Mouse (Mus musculus) macrophage (primary cell): ENCODE measurements around the gene Npcd. TPM values are rescaled to one million over a fixed set of nuclear protein-coding genes. Genes with fewer than 3 reads are reported as not detected.
A peak's percentile ranks its signal among the peaks of the same experiment; 100 is the strongest.

Source experiments
- H3K27ac ChIP-seq: fragments of 350-480 bp; formaldehyde crosslinking; 2 replicates; pipeline ENCODE4 v1.9.0; 2021
- H3K36me3 ChIP-seq: fragments of 350-480 bp; formaldehyde crosslinking; 2 replicates; pipeline ENCODE4 v1.9.0; 2021; ENCODE audit errors: inconsistent target
- H3K4me3 ChIP-seq: fragments of 350-480 bp; formaldehyde crosslinking; 2 replicates; pipeline ENCODE4 v1.9.0; 2021; ENCODE audit errors: inconsistent target
- H3K79me2 ChIP-seq: fragments of 350-480 bp; formaldehyde crosslinking; 2 replicates; pipeline ENCODE4 v1.9.0; 2021; ENCODE audit errors: inconsistent target
- WGBS: methylation state at CpG from one replicate; pipeline ENCODE4 v1.1.7; 2026; ENCODE audit warnings: inconsistent platforms; ENCODE audit not compliant: missing documents; 5-methylcytosine and 5-hydroxymethylcytosine counted together
- polyA plus RNA-seq: library from polyadenylated mRNA; stranded (reverse); fragments of 250-400 nt; gene quantifications from 3 replicates; pipeline ENCODE4 v1.2.4, GENCODE M21; 2018; ENCODE audit warnings: inconsistent platforms

Gene Npcd
- polyA plus RNA-seq, 1 experiment from 2014 or later, result not detected

- Histone ChIP-seq H3K4me3 (no peak overlapping the region), H3K27ac (no peak overlapping the region), H3K79me2 (no peaks in the 10 kb centered on the region), H3K36me3 (no peaks in the 10 kb centered on the region)
- WGBS, result 91% methylated on average over 4 of the region's 4 CpGs
These were observed 11.9 kb upstream of the Npcd start for GRCm38 (mm10) chr15:79845986-79846385.

- Histone ChIP-seq H3K79me2 (no peaks in the 10 kb centered on the region), H3K27ac (no peak overlapping the region), H3K36me3 (no peaks in the 10 kb centered on the region), H3K4me3 (no peak overlapping the region)
- WGBS, result 90% methylated on average over 3 of the region's 3 CpGs
These were observed 8.9 kb upstream of the Npcd start for GRCm38 (mm10) chr15:79842985-79843384.

GRCm38 (mm10) chr15:79840281-79840680, 6.2 kb upstream of the Npcd start:
- 51% methylated on average over 2 of the region's 2 CpGs for WGBS
- no peaks in the 10 kb centered on the region for H3K79me2 ChIP-seq
- H3K27ac ChIP-seq, result no peak overlapping the region
- H3K4me3 ChIP-seq, result no peak overlapping the region
- no peaks in the 10 kb centered on the region for H3K36me3 ChIP-seq

GRCm38 (mm10) chr15:79834881-79835260, 834 bp upstream of the Npcd start:
- Histone ChIP-seq H3K4me3 (no peak overlapping the region), H3K79me2 (no peaks in the 10 kb centered on the region), H3K27ac (no peak overlapping the region), H3K36me3 (no peaks in the 10 kb centered on the region)
- 63% methylated on average over 9 of the region's 9 CpGs for WGBS

- WGBS, result 7% methylated on average over 33 of the region's 41 CpGs
- H3K27ac ChIP-seq, result no peak overlapping the region
- H3K36me3 ChIP-seq, result no peaks in the 10 kb centered on the region
These were observed 586 bp downstream of the Npcd start for GRCm38 (mm10) chr15:79833251-79834050.

GRCm38 (mm10) chr15:79832064-79832900, 1.8 kb downstream of the Npcd start:
- WGBS, result 57% methylated on average over 18 of the region's 18 CpGs
- no peaks in the 10 kb centered on the region for H3K36me3 ChIP-seq
- H3K79me2 ChIP-seq, result no peaks in the 10 kb centered on the region
- H3K4me3 ChIP-seq, result no peak overlapping the region
- no peak overlapping the region for H3K27ac ChIP-seq

More at GRCm38 (mm10) chr15:79833251-79834050, 586 bp downstream of the Npcd start:
- peak overlapping the region; percentile 56 for H3K4me3 ChIP-seq
- no peaks in the 10 kb centered on the region for H3K79me2 ChIP-seq

- Histone ChIP-seq H3K4me3 (no peak overlapping the region), H3K27ac (no peak overlapping the region), H3K36me3 (no peaks in the 10 kb centered on the region), H3K79me2 (no peaks in the 10 kb centered on the region)
- WGBS, result 50% methylated on average over 4 of the region's 4 CpGs
These were observed 3.6 kb downstream of the Npcd start for GRCm38 (mm10) chr15:79830388-79830787.

- H3K36me3 ChIP-seq, result no peaks in the 10 kb centered on the region
- no peak overlapping the region for H3K27ac ChIP-seq
- H3K79me2 ChIP-seq, result no peaks in the 10 kb centered on the region
- H3K4me3 ChIP-seq, result no peak overlapping the region
- WGBS, result 75% methylated on average over 5 of the region's 5 CpGs
These were observed 4.6 kb downstream of the Npcd start for GRCm38 (mm10) chr15:79829431-79829830.

- Histone ChIP-seq H3K79me2 (no peaks in the 10 kb centered on the region), H3K4me3 (no peak overlapping the region), H3K36me3 (no peaks in the 10 kb centered on the region), H3K27ac (no peak overlapping the region)
- WGBS, result 96% methylated on average over 41 of the region's 46 CpGs
These were observed 5.5 kb downstream of the Npcd start for GRCm38 (mm10) chr15:79828366-79829035.

- Histone ChIP-seq H3K27ac (no peak overlapping the region), H3K4me3 (no peak overlapping the region), H3K79me2 (no peaks in the 10 kb centered on the region), H3K36me3 (no peaks in the 10 kb centered on the region)
- WGBS, result 94% methylated on average over 7 of the region's 11 CpGs
These were observed 6.2 kb downstream of the Npcd start for GRCm38 (mm10) chr15:79827778-79828210.

- H3K79me2 ChIP-seq, result no peaks in the 10 kb centered on the region
- no peak overlapping the region for H3K27ac ChIP-seq
- H3K4me3 ChIP-seq, result no peak overlapping the region
- no peaks in the 10 kb centered on the region for H3K36me3 ChIP-seq
- WGBS, result 88% methylated on average over 14 of the region's 14 CpGs
These were observed 6.8 kb downstream of the Npcd start for GRCm38 (mm10) chr15:79827061-79827777.

GRCm38 (mm10) chr15:79826221-79826935, 7.7 kb downstream of the Npcd start:
- H3K27ac ChIP-seq, result no peak overlapping the region
- H3K79me2 ChIP-seq, result no peaks in the 10 kb centered on the region
- WGBS, result 88% methylated on average over 9 of the region's 9 CpGs
- no peaks in the 10 kb centered on the region for H3K36me3 ChIP-seq
- no peak overlapping the region for H3K4me3 ChIP-seq

GRCm38 (mm10) chr15:79825146-79825825, 8.8 kb downstream of the Npcd start:
- no peaks in the 10 kb centered on the region for H3K79me2 ChIP-seq

More at GRCm38 (mm10) chr15:79825146-79825825, 8.8 kb downstream of the Npcd start:
- no peak overlapping the region for H3K27ac ChIP-seq
- no peaks in the 10 kb centered on the region for H3K36me3 ChIP-seq
- WGBS, result 86% methylated on average over 14 of the region's 14 CpGs
- H3K4me3 ChIP-seq, result no peak overlapping the region
